Mouse (Mus musculus): ENCODE measurements at regions not wholly inside any gene's neighbourhood (a gene's known extent, or its start where the extent isn't known, plus 50 kb on each side); places are given as distances from the start of the nearest gene placed in this dataset.

DNA sequence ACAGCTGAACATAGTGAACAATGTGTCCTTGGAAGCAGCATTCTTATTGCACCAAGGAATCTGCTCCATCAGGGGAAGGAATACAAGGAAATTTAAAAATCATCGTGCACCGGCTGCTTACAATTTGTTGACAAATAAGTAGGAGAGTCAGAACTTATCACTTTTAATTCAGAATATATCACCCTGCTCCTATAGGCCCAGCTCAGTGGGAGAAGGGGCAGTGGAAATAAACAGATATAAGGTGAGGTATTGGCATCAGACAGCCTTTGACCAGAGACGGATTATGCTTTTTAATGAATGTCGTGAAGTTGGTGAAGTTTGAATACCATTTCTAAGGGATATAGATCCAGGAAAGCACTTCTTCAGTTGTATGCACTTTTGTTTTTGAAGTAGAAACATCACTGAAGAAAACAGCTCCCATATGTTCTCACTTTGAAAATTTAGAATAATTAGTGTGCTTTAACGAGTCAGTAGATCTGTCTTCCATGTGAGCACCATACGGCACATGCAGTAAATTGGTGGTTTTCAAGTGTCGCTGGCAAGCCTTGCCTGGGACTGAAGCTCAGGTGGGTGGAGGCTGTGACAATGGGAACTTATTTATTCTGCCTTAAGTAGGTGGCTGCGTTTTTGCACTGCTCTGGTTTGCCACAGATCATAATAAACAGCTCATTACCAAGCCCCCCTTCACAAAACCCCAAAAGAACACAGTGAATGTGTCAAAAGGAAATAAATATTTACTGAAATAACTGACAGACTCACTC lies 176.1 kb upstream of the Clnk start:
- Histone ChIP-seq H3K27ac (ENCODE audit: insufficient read depth, low read depth, low read length, poor library complexity, severe bottlenecking) (no peak overlapping the region), H3K9me3 (ENCODE audit: control insufficient read depth, insufficient read depth, low read depth, low read length) (no peaks in the 10 kb centered on the region), H3K4me3 (ENCODE audit: insufficient read depth in 1 of 2, low read depth in 1 of 2, low read length in 2 of 2, poor library complexity in 1 of 2, severe bottlenecking in 1 of 2) (no peak overlapping the region), H3K9ac (ENCODE audit: insufficient read depth, low read depth, low read length, poor library complexity, severe bottlenecking) (no peak overlapping the region), H3K4me1 (ENCODE audit: control insufficient read depth in 2 of 2, insufficient read depth in 2 of 2, low read length in 2 of 2, poor library complexity in 1 of 2) (no peaks in the 10 kb centered on the region), H3K36me3 (ENCODE audit: control insufficient read depth, insufficient read depth, low read length, poor library complexity, severe bottlenecking) (no peaks in the 10 kb centered on the region)
- no peak for DNase-seq (ENCODE audit: low read depth, low spot score)
- TF ChIP-seq ZNF384 (IDR thresholded peaks at IDR 0.05; ENCODE audit: low read depth, low read length) (no peak), HCFC1 (IDR thresholded peaks at IDR 0.05; ENCODE audit: borderline replicate concordance, insufficient read depth, low read length) (no peak), CHD2 (IDR thresholded peaks at IDR 0.05; ENCODE audit: low read depth, low read length) (no peak), ZC3H11A (IDR thresholded peaks at IDR 0.05; ENCODE audit: borderline replicate concordance, low read depth, low read length) (no peak), MAFK (IDR thresholded peaks at IDR 0.05; ENCODE audit: insufficient read depth, low read depth, low read length) (no peak)
- in situ Hi-C loops (cut with MboI; ENCODE audit: low sequenced_read_pairs in 2 of 2, unreplicated experiment in 2 of 2), result no loop called here

DNA sequence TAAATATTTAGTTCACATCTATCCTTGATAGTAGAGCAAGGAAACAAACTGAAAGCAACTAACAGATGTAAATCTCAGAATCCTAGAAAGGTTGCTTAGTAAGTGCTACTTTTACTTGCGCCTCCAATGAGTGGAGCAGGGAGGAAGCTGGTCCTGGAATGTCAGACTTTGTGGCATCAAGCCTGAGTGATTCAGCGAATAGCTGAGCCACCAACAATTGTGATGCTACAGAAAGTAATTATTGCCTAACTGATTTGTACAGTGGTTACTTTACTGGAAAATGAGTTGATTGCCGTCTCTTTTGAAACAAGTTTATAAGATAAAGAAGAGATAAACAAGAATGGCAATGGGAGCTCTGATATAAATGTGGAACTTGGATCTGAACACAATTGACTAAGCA lies 173.9 kb upstream of the Clnk start:
- DNase-seq (ENCODE audit: low read depth, low spot score), result no peak
- in situ Hi-C loops (cut with MboI; ENCODE audit: low sequenced_read_pairs in 2 of 2, unreplicated experiment in 2 of 2), result no loop called here
- H3K9ac ChIP-seq (ENCODE audit: insufficient read depth, low read depth, low read length, poor library complexity, severe bottlenecking), result no peak overlapping the region
- no peaks in the 10 kb centered on the region for H3K9me3 ChIP-seq (ENCODE audit: control insufficient read depth, insufficient read depth, low read depth, low read length)
- no peak overlapping the region for H3K27ac ChIP-seq (ENCODE audit: insufficient read depth, low read depth, low read length, poor library complexity, severe bottlenecking)
- H3K36me3 ChIP-seq (ENCODE audit: control insufficient read depth, insufficient read depth, low read length, poor library complexity, severe bottlenecking), result no peaks in the 10 kb centered on the region
- no peaks in the 10 kb centered on the region for H3K4me1 ChIP-seq (ENCODE audit: control insufficient read depth in 2 of 2, insufficient read depth in 2 of 2, low read length in 2 of 2, poor library complexity in 1 of 2)
- TF ChIP-seq MAFK (IDR thresholded peaks at IDR 0.05; ENCODE audit: insufficient read depth, low read depth, low read length), result no peak
- TF ChIP-seq HCFC1 (IDR thresholded peaks at IDR 0.05; ENCODE audit: borderline replicate concordance, insufficient read depth, low read length), result no peak
- no peak for TF ChIP-seq ZNF384 (IDR thresholded peaks at IDR 0.05; ENCODE audit: low read depth, low read length)
- no peak for TF ChIP-seq ZC3H11A (IDR thresholded peaks at IDR 0.05; ENCODE audit: borderline replicate concordance, low read depth, low read length)
- TF ChIP-seq CHD2 (IDR thresholded peaks at IDR 0.05; ENCODE audit: low read depth, low read length), result no peak
- no peak overlapping the region for H3K4me3 ChIP-seq (ENCODE audit: insufficient read depth in 1 of 2, low read depth in 1 of 2, low read length in 2 of 2, poor library complexity in 1 of 2, severe bottlenecking in 1 of 2)

DNA sequence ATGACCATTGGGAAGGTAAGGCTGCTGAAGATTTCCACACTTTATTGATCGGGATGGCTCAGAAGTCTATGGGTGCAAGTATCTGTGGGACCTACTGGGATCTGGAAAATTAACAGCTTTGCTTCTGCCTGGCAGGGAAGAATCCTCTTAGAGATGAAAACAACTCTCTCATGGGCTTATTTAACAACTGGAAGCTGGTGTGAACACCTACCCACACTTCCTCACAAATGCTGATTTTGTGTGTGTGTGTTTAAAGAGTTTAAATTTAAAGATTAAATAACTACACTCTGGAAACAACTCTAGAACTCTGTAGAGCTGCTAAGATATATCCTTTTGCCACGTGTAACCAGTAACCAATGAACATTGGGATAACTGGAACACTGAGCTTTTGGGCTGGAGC lies 172.5 kb upstream of the Clnk start:
- DNase-seq (ENCODE audit: low read depth, low spot score), result no peak
- Histone ChIP-seq H3K9me3 (ENCODE audit: control insufficient read depth, insufficient read depth, low read depth, low read length) (no peaks in the 10 kb centered on the region), H3K9ac (ENCODE audit: insufficient read depth, low read depth, low read length, poor library complexity, severe bottlenecking) (no peak overlapping the region), H3K36me3 (ENCODE audit: control insufficient read depth, insufficient read depth, low read length, poor library complexity, severe bottlenecking) (no peaks in the 10 kb centered on the region), H3K4me3 (ENCODE audit: insufficient read depth in 1 of 2, low read depth in 1 of 2, low read length in 2 of 2, poor library complexity in 1 of 2, severe bottlenecking in 1 of 2) (no peak overlapping the region), H3K4me1 (ENCODE audit: control insufficient read depth in 2 of 2, insufficient read depth in 2 of 2, low read length in 2 of 2, poor library complexity in 1 of 2) (no peaks in the 10 kb centered on the region), H3K27ac (ENCODE audit: insufficient read depth, low read depth, low read length, poor library complexity, severe bottlenecking) (no peak overlapping the region)
- in situ Hi-C loops (cut with MboI; ENCODE audit: low sequenced_read_pairs in 2 of 2, unreplicated experiment in 2 of 2), result no loop called here
- no peak for TF ChIP-seq HCFC1 (IDR thresholded peaks at IDR 0.05; ENCODE audit: borderline replicate concordance, insufficient read depth, low read length)
- TF ChIP-seq ZNF384 (IDR thresholded peaks at IDR 0.05; ENCODE audit: low read depth, low read length), result no peak
- no peak for TF ChIP-seq ZC3H11A (IDR thresholded peaks at IDR 0.05; ENCODE audit: borderline replicate concordance, low read depth, low read length)
- TF ChIP-seq CHD2 (IDR thresholded peaks at IDR 0.05; ENCODE audit: low read depth, low read length), result no peak
- no peak for TF ChIP-seq MAFK (IDR thresholded peaks at IDR 0.05; ENCODE audit: insufficient read depth, low read depth, low read length)

DNA sequence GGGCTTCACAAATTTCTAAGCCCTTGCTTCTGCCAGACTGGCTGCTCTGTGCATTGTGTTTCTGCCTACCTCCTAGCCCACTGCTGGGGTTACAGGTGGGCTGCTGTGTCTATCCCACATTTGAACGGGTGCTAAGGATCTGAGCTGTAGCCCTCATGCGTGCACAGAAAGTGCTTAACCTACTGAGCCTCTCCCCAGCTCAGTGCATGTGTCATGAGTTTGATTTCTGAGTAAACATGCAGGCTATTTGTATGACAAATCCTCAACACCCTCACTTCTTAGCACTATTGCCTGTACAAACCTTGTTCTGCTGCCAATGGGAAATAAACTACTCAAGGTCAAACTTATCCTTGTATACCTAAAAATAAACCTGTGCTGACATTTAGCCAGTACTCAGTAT lies 163.9 kb upstream of the Clnk start:
- no peak overlapping the region for H3K4me3 ChIP-seq (ENCODE audit: insufficient read depth in 1 of 2, low read depth in 1 of 2, low read length in 2 of 2, poor library complexity in 1 of 2, severe bottlenecking in 1 of 2)
- no peaks in the 10 kb centered on the region for H3K9me3 ChIP-seq (ENCODE audit: control insufficient read depth, insufficient read depth, low read depth, low read length)
- H3K9ac ChIP-seq (ENCODE audit: insufficient read depth, low read depth, low read length, poor library complexity, severe bottlenecking), result no peak overlapping the region
- TF ChIP-seq CHD2 (IDR thresholded peaks at IDR 0.05; ENCODE audit: low read depth, low read length) (no peak), ZNF384 (IDR thresholded peaks at IDR 0.05; ENCODE audit: low read depth, low read length) (no peak), HCFC1 (IDR thresholded peaks at IDR 0.05; ENCODE audit: borderline replicate concordance, insufficient read depth, low read length) (no peak), MAFK (IDR thresholded peaks at IDR 0.05; ENCODE audit: insufficient read depth, low read depth, low read length) (no peak), ZC3H11A (IDR thresholded peaks at IDR 0.05; ENCODE audit: borderline replicate concordance, low read depth, low read length) (no peak)
- H3K36me3 ChIP-seq (ENCODE audit: control insufficient read depth, insufficient read depth, low read length, poor library complexity, severe bottlenecking), result no peaks in the 10 kb centered on the region
- DNase-seq (ENCODE audit: low read depth, low spot score), result no peak
- no peaks in the 10 kb centered on the region for H3K4me1 ChIP-seq (ENCODE audit: control insufficient read depth in 2 of 2, insufficient read depth in 2 of 2, low read length in 2 of 2, poor library complexity in 1 of 2)
- H3K27ac ChIP-seq (ENCODE audit: insufficient read depth, low read depth, low read length, poor library complexity, severe bottlenecking), result no peak overlapping the region
- in situ Hi-C loops (cut with MboI; ENCODE audit: low sequenced_read_pairs in 2 of 2, unreplicated experiment in 2 of 2), result no loop called here

All from ES-E14 (cell line).